Mouse (Mus musculus) midbrain, embryonic 10.5 days (tissue): ENCODE measurements around the gene Cacng3. TPM values are rescaled to one million over a fixed set of nuclear protein-coding genes. Genes with fewer than 3 reads are reported as not detected.

Experiments
- DNase-seq: peaks from one replicate; pipeline ENCODE4 v3.0.0-alpha.2; 2017; ENCODE audit warnings: low spot score
- H3K27ac ChIP-seq: fragments of 300-500 bp; sonication (generic); replicated peaks from 2 replicates; pipeline ENCODE4 v1.5.1; 2016; ENCODE audit warnings: mild to moderate bottlenecking
- H3K27me3 ChIP-seq: fragments of 300-500 bp; sonication (generic); 2 replicates; pipeline ENCODE4 v1.6.1; 2016; ENCODE audit warnings: low read depth, mild to moderate bottlenecking; ENCODE audit not compliant: poor library complexity, severe bottlenecking
- H3K36me3 ChIP-seq: fragments of 300-500 bp; sonication (generic); 2 replicates; pipeline ENCODE4 v1.6.1; 2016; ENCODE audit warnings: mild to moderate bottlenecking, moderate library complexity
- H3K4me1 ChIP-seq: fragments of 300-500 bp; sonication (generic); 2 replicates; pipeline ENCODE4 v1.6.1; 2016
- H3K4me3 ChIP-seq: fragments of 300-500 bp; sonication (generic); 2 replicates; pipeline ENCODE4 v1.5.1; 2016; ENCODE audit warnings: mild to moderate bottlenecking, moderate library complexity
- H3K9me3 ChIP-seq: fragments of 300-500 bp; sonication (generic); replicated peaks from 2 replicates; pipeline ENCODE4 v1.6.1; 2016; ENCODE audit warnings: mild to moderate bottlenecking
- WGBS: fragments of 180-500 bp; shearing (Covaris S2); methylation state at CpG from one replicate; pipeline ENCODE4 v1.1.7; 2016; 5-methylcytosine and 5-hydroxymethylcytosine counted together
- polyA plus RNA-seq: library from polyadenylated mRNA; unstranded; fragments of >200 nt; fragmentation: Nextera tagmentation; extraction: Ambion mirVana; gene quantifications from 2 replicates; pipeline ENCODE4 v1.2.1, GENCODE M21; 2016

Cacng3 gene
- polyA plus RNA-seq, 1 experiment from 2014 or later, result 0.74 TPM

GRCm38 (mm10) chr7:122803839-122804496 is 133.7 kb downstream of the Cacng3 start:
- H3K36me3 ChIP-seq, result no peaks in the 10 kb centered on the region
- no peak overlapping the region for H3K27ac ChIP-seq
- no peaks in the 10 kb centered on the region for H3K4me1 ChIP-seq
- DNase-seq, result no peak
- H3K27me3 ChIP-seq, result no peaks in the 10 kb centered on the region
- WGBS, result 91% methylated on average over 9 of the region's 9 CpGs
- H3K4me3 ChIP-seq, result no peak overlapping the region
- no peaks in the 10 kb centered on the region for H3K9me3 ChIP-seq

- H3K27me3 ChIP-seq, result no peaks in the 10 kb centered on the region
- no peak overlapping the region for H3K4me3 ChIP-seq
- 84% methylated on average over 5 of the region's 5 CpGs for WGBS
Observed at GRCm38 (mm10) chr7:122806531-122806930, 136.2 kb downstream of the Cacng3 start.

GRCm38 (mm10) chr7:122813724-122814123 is 143.4 kb downstream of the Cacng3 start:
- H3K9me3 ChIP-seq, result no peaks in the 10 kb centered on the region
- DNase-seq, result no peak
- H3K27me3 ChIP-seq, result no peaks in the 10 kb centered on the region
- no peak overlapping the region for H3K4me3 ChIP-seq
- H3K4me1 ChIP-seq, result no peaks in the 10 kb centered on the region
- H3K36me3 ChIP-seq, result no peaks in the 10 kb centered on the region
- H3K27ac ChIP-seq, result no peak overlapping the region
- WGBS, result 64% methylated on average over 1 of the region's 1 CpGs

More at GRCm38 (mm10) chr7:122806531-122806930, 136.2 kb downstream of the Cacng3 start:
- DNase-seq, result no peak
- Histone ChIP-seq H3K4me1 (no peaks in the 10 kb centered on the region), H3K27ac (no peak overlapping the region), H3K36me3 (no peaks in the 10 kb centered on the region), H3K9me3 (no peaks in the 10 kb centered on the region)

- Histone ChIP-seq H3K36me3 (no peaks in the 10 kb centered on the region), H3K27ac (no peak overlapping the region), H3K27me3 (no peaks in the 10 kb centered on the region), H3K4me3 (no peak overlapping the region), H3K4me1 (no peaks in the 10 kb centered on the region), H3K9me3 (no peaks in the 10 kb centered on the region)
- no peak for DNase-seq
- 95% methylated on average over 7 of the region's 7 CpGs for WGBS
Observed at GRCm38 (mm10) chr7:122817565-122817964, 147.3 kb downstream of the Cacng3 start.
